Mouse (Mus musculus) kidney, postnatal 36 days (tissue): Measurements from ENCODE around the gene Bud31.
"Not testable (repeated sequence)": the region's sequence is repeated elsewhere in the genome, so short reads cannot be mapped to it uniquely, and the experiment has no call there.

Experiments used
- DNase-seq, 2 experiments: peaks; one replicate each; pipeline ENCODE4 v3.0.0; 2021 to 2022; ENCODE audit warnings: mixed read lengths in 2 of 2

The Bud31 gene

GRCm38 (mm10) chr5:145129124-145129523 is 11.0 kb upstream of the Bud31 start:
- peak; percentile 28 to 57 for DNase-seq

DNA sequence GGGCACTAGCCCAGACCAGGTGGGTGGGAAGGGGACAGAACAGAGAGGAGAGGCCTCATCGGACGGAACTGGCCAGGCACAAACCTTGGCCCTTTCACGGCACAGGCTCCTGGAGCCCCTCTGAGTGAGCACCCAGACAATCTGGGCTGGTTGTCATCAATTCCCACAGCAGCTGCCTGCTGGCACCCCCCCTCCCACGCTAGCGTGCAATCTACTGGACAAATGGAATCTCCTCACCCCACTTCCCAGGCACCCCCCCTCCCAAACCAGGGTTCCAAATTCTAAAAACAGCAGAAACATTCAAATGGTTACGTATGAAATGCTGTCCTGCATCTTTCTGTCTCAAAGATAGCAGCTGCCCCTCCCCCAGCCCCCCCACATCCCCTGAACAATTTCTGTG is 10.4 kb upstream of the Bud31 start:
- DNase-seq, result not testable (repeated sequence)

DNA sequence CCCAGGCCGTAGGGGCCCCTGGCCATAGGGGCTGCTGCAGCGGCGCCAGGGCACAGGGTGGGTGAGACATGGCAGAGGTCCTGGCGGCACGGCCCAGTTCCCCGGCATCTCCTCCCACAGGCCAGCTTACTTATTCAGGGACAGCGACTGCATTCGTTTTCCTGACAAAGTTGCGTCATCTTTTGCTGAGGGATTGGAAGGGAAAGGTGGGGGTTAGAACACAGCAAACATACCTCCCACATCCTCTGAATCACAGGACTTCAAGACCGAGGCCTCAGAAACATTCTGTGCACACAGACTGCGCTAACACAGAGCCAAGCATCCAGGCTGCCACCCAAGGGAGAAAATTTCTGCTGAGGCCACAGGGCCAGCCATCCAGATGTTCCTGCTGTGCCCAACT is 10.0 kb upstream of the Bud31 start:
- no peak for DNase-seq

GRCm38 (mm10) chr5:145130995-145131394 is 9.2 kb upstream of the Bud31 start:
- no peak for DNase-seq

DNA sequence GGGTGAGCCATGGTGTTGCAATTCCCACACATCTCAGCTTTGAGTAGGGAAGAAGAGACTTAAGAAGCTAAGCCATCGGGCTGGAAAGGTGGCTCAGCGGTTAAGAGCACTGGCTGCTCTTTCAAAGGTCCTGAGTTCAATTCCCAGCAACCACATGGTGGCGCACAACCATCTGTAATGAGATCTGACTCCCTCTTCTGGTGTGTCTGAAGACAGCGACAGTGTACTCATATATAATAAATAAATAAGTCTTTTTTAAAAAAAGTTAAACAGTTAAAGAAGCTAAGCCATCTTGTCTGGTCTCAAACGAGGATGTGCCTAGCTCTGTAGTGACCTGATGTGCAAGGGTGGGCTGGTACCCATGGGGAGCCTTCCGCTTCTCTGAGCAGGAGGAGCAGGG is 6.9 kb upstream of the Bud31 start:
- not testable (repeated sequence) for DNase-seq

GRCm38 (mm10) chr5:145138836-145139235 is 1.3 kb upstream of the Bud31 start:
- no peak for DNase-seq

GRCm38 (mm10) chr5:145140611-145141010 is 449 bp downstream of the Bud31 start:
- DNase-seq, result peak in 1 of 2 experiments; percentile 28

DNA sequence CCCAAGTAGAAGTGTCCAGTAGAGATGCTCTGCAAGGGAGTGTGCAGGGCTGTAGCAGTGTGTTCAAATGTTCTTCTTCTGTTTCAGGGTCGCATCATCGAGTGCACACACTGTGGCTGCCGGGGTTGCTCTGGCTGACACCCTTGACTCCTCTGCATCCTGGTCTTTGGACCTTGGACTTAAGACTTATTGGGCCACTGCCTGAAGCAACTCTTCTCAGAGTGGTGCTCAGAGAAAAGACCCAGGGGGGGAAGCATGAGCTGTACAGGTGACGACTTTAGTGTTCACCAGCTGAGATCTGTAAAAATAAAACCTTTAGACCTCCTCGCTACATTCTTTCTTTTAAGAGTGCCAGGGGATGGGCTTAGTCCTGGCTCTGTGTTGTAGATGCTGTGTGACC is 7.6 kb downstream of the Bud31 start:
- peak; percentile 65 to 76 for DNase-seq

DNA sequence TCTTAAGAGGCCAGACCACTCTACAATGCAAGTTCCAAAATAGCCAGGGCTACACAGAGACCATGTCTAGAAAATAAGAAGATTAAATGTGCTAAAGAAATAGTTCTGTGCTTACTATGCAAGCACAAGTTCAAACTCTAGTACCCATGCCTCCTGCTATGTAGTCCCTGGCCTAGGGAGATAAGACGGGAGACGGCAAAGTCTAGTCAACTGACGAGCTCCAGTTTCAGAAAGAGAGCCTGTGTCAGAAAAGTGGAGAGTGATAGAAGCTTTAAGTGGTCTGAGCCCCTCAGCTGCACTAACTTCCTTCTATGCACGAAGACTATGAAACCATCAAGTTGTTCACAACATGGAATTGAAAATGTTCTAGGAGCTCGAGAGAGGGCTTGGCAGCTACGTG is 9.1 kb downstream of the Bud31 start:
- no peak for DNase-seq

- no peak for DNase-seq
These were observed 12.5 kb downstream of the Bud31 start for GRCm38 (mm10) chr5:145152690-145153089.

- DNase-seq, result no peak
These were observed 21.2 kb downstream of the Bud31 start for GRCm38 (mm10) chr5:145161361-145161760.

GRCm38 (mm10) chr5:145164710-145165109 is 24.5 kb downstream of the Bud31 start:
- DNase-seq, result peak; percentile 24 to 26

DNA sequence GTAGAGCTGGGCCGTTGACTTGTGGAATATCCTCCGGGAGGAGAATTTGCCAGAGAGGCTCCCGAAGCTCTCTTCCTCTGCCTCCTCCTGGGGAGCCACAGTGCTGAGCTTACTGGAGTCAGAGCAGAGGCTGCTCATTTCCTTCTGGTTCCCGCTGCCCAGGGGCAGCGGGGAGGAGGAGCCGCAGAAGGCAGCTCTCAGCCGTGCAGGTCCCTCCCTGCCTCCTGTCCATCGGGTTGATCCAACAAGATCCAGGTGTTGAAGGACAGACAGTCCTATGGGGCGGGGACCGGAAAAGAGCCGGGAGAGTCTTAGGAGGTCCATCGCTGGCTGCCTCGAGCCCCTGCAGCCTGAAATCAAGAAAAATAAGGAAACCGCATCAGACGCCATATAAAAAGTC is 25.0 kb downstream of the Bud31 start:
- DNase-seq, result peak in 1 of 2 experiments; percentile 12

DNA sequence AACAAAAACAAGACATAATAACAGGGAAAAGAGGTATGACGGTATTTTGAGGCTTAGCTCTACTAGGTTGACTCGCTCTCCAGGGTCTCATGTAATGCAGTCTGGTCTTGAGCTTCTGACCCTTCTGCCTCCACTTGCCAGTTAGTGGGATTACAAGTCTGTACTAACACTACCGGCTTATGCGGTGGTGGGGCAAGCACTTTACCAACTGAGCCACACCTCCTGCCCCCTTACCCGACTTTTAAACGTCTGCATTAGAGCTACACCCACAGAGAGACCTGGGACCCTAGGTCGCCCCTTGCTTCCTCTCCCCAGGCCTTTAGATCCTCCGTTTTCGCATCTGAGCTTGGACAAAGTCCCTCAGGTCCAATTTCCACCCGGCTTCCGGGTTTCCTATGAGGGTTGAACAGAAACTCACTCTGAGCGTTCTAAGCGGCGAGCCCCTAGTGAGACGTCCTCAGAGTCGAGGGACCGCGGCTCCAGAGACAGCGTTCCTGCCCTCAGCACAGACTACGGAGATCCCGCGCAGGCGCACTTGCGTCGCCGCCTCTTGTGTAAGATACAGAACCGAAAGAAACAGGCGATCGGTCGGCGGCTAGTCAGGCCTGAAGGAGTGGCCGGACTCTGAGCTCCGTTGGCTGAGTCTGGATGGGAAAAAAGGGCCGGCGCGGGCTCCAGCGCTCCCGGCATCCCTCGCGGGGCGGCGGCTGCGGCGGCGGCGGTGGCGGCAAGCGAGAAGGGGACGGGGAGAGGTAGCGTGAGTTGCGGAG is 26.6 kb downstream of the Bud31 start, which contains the start of the genes Ptcd1 and Cpsf4:
Gene Ptcd1, minus strand, starts transcription at position 573 of the 770 bp plus-strand sequence.
Gene Cpsf4, plus strand, starts transcription at position 678 of the 770 bp plus-strand sequence.
- DNase-seq, result peak; percentile 100

DNA sequence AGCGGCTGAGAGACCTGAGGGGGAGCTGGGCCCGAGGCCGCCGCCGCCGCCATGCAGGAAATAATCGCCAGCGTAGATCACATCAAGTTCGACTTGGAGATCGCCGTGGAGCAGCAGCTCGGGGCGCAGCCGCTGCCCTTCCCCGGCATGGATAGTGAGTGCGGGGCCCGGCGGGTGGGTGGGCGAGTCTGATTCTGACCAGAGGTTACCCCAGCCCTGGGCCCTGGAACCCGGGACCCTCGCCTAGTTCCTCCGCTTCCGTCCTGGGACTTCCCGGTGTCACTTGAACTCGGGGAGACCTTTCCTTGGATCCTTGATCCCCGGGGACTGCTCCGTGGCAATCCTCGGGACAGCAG is 27.1 kb downstream of the Bud31 start:
- no peak for DNase-seq

DNA sequence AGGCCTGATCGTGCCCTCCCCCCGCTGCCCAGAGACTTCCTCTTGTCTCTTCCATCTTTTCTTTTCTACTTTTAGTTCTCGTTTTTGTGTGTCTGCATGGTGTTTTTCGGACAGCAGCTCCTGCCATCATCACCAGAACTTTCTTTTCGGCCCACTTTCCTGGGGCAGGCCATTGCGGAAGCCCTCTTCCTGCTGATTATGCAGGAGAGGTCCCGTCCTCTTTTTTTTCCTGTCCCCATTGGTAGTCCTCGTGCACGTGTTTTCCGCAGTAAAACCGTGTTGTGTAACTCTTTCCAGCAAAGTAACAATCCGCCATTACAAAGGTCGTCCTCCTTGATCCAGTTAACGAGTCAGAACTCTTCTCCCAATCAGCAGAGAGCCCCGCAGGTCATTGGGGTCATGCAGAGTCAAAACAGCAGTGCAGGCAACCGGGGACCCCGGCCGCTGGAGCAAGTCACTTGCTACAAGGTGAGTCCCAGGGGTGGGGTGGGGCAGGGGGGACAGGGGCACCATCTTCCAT is 38.4 kb downstream of the Bud31 start:
- no peak for DNase-seq

- DNase-seq, result no peak
These were observed 45.1 kb downstream of the Bud31 start for GRCm38 (mm10) chr5:145185244-145185643.

DNA sequence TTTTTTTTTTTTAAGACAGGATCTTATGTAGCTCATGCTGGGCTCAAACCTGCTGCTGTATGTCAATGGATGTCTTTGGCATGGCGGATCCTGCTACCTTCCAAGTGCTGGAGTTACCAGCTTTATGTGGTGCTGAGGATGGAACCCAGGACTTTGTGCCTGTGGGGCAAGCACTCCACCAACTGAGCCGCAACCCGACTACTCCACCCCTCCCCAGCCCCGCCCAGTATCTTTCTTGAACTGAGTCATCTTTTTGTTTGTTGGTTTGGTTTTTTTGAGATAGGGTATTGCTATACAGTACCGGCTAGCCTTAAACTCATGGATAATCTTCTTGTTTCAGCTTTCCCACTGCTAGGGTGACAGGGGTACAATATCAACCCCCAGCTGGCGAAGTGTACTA is 49.3 kb downstream of the Bud31 start:
- no peak for DNase-seq

DNA sequence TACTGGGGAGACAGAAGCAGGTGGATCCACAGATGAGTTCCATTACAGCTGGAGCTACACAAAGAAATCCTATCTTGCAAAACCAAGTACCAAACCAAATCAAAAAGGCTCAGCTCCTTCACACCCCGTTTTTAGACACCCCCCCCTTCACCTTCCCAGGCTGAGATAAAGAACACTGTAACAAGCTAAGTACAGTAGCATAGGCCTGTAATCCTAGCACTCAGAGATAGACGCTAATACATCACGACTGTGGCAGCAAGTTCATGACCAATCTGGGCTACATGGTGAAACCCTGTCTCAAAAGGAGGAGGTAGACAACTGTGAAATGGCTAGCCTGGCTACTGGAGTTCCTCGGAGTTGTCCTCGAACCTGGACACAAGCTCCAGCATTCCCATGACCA is 50.2 kb downstream of the Bud31 start:
- no peak for DNase-seq

DNA sequence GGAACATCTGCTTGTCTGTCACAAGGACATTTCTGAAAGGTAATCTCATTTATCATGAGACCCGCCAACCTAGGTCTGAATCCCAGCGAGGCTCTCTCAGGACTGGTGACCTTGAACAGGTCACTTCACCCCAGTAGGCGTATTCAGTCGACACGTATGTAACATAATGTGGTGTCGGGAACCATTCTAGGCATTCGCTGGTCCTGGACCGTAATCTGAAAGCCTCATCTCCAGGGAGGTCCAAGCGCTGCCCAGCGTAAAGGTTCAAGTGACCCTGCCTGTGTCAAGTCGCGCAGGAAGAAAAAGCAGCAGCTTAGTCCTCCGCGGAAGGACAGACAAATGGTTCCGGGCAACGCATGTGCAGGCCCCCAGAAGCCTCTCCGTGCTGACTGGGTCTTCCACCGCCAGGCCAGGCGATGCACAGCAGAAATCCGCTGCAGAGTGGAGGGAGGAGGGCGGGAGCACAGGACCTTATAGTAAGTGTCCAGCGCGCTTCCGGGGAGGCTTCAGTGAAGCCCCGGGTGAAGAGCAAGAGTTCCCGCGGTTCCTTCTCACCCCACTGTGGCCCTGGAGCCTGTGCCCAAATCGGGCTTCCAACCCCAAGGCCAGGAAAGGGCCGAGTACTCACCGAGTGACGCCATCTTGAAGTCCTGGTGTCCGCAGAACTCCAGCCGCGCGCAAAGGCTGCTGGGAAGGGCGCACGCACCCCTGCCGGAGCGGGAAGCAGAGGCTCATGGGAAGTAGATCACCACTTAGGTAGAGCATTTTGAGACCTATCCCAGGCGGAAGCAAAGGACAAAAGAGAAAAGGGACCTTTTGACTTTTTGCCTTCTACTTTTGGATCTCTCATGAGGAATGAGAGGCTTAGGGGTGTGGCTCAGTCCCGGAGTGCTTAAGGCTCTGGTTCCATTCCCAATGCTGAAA is 51.0 kb downstream of the Bud31 start:
- DNase-seq, result peak; percentile 94 to 97

DNA sequence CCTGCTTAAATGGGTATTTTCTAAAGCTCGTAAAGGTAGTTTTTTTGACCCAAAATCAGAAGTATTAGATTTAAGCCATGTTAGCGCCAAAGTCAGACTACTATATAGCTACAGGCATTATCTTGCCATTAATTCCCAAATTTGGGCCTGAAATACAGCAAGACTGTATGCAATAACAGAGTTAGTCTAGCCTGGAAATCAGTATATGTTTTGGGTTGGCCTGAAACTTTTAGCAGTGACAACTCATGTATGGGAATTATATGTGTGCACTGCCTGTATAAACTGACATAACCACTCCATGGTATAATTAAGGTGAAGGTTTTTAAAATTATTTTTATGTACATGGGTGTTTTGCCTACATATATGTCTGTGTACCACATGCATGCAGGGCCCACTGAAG is 51.8 kb downstream of the Bud31 start, which contains the start of gene Atp5j2:
Gene Atp5j2, minus strand, starts transcription at position 101 of the 400 bp plus-strand sequence.
- no peak for DNase-seq
